Mouse (Mus musculus) c-Kit-positive CD71-negative TER-119-negative erythroid progenitor cells, embryonic 14.5 days (primary cell): ENCODE measurements around the gene Igsf8.
A peak's percentile ranks its signal among the peaks of the same experiment; 100 is the strongest.
"Not testable (repeated sequence)": the region's sequence is repeated elsewhere in the genome, so short reads cannot be mapped to it uniquely, and the experiment has no call there.

Experiments
- DNase-seq: peaks from one replicate; pipeline ENCODE4 v3.0.0-alpha.2; 2013; ENCODE audit warnings: low read depth

Igsf8 gene

DNA sequence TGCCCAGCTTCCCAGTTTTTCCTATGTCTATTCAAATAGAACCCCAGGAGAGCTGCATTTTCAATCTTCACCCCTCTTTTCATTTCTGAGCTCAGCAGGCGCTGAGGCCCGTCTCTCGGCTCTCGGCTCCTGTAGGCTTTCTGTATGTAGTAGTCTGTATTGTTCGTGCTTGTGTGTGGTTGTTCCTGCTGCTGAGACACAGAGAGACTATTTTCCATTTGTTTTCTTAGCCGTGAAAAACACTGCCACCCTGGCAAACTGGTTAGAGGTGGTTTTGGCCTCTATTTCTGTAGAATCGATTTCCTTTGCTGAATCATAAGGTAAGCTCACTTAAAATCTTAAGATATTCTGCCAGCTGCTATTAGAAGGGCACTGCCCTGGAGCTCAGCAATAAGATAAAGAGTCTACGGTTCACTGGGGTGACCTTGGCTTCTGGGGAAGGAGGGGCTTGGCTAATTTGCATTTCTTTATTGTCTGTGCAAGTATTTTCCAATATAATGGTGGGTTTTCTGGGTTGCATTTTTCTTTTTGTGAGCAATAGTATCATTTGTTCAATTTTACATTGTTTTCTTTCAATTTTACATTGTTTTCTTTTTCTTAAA, at the start of gene Igsf8:
Gene Igsf8, plus strand, starts transcription at position 165 of the 602 bp plus-strand sequence.
- no peak for DNase-seq

GRCm38 (mm10) chr1:172212776-172213175, 48.7 kb upstream of the Igsf8 start:
- DNase-seq: no peak

- DNase-seq: no peak
Observed at GRCm38 (mm10) chr1:172213771-172214170, 47.7 kb upstream of the Igsf8 start.

- DNase-seq: no peak
Observed at GRCm38 (mm10) chr1:172214748-172215147, 46.7 kb upstream of the Igsf8 start.

DNA sequence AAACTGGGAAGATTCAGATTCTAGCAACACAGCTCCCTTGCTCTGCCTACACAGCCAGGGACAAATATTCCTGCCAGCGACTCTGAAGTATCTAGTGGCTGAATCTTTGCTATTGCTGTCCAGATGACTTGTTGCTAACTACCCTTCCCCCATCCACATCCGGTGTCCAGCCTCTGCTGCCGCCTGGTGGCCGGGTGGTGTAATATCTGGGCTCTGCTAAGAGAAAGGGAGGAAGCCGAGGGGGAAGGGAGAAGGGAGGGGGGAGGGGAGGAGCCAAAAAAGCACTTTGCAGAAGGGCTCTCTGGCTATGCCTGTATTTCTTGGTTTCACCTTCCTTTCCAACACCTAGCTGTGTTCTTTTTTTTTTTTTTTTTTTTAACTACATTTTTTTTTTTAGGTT, 44.3 kb upstream of the Igsf8 start:
- DNase-seq: peak; percentile 77

DNA sequence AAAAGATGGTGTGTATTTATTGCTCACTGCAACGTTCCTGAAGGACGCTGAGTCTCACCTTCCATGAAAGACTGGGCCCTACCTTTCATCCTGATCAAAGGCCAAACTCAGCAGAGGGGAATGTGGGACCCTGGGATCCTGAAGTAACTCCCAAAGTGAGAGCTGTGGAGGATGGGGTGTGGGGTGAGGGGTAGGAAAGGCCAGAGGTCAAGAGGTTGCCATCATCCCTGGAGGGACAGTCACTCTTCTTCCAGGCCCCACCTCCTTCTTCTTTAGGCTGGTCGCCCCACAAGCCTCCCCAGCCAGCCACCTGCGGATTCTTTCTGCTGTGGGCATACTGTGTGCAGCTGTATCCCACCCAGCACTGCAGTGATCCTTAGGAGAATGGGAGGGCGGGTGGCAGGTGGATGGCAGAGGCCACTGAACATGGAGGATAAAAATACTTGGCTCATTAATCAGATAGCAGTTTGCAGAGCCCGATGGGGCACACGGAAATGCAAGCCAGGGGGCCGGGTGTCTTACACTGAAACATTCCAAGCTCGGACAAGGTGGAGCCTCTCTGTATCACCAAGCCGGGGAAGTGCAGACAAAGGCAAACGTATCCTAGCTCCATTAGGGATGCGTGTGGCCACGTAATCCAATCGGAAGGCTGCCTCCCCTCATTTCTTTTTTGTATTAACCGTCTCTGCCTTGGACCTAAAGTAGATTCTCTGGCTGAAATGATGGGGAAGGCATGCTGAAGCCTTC, 43.1 kb upstream of the Igsf8 start:
- no peak for DNase-seq

- no peak for DNase-seq
Observed at GRCm38 (mm10) chr1:172219451-172220406, 41.7 kb upstream of the Igsf8 start, which contains the start of gene Casq1. Gene Casq1 (minus strand): TSS chr1:172219868.

- DNase-seq: no peak
Observed at GRCm38 (mm10) chr1:172220414-172220813, 41.0 kb upstream of the Igsf8 start.

GRCm38 (mm10) chr1:172221297-172222063, 40.0 kb upstream of the Igsf8 start:
- no peak for DNase-seq

DNA sequence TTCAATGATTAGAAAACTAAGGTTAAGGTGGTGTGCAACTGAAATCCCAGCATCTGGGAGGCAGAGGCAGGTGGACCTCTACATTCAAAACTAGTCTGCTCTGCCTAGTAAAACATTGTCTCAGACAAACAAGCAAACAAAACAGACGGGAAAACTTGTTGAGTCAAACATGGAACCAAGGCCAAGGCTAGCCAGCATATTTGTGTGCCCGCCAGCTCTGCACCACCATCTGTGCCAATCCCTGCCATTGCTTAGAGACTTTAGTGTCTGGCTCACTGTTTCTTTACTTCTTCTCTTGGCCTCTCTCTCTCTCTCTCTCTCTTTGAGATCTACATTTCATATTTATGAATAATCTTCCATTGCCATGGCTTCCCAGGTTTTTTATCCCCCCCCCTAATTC, 33.2 kb upstream of the Igsf8 start:
- DNase-seq: no peak

- DNase-seq: no peak
Observed at GRCm38 (mm10) chr1:172229215-172229614, 32.2 kb upstream of the Igsf8 start.

GRCm38 (mm10) chr1:172240945-172241708, 20.3 kb upstream of the Igsf8 start:
- DNase-seq: no peak

GRCm38 (mm10) chr1:172242401-172242800, 19.0 kb upstream of the Igsf8 start:
- no peak for DNase-seq

DNA sequence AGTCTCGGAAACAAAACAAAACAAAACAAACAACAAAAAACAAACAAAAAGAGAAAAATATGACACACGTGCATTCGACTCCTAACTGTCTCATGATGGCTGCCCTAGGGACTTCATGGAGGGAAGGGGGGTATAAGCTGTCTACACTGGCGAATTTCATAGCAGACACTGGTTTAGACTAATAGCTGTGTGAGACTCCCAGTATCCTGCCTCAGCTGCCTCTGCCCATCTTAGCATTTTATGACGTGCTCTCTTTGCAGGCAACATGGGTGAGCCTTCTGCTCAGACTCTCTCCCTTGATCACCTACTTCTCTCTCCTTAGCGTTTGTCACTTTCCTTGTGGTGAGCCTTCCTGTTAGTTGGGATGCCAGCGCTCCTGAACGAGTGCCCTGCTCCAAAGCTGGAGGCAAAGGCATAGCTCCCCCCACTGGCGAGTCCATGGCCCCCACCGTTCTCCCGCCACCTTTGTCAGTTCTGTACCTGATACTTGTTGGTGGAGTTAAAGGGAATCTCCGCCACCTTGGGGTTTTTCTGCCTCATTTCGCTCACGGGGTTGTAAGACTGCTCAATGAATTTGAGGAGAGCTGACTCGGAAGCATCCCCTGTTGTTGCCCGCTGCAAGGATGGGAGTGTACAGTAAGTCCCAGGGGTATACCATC, 17.8 kb upstream of the Igsf8 start:
- DNase-seq: no peak

- DNase-seq: not testable (repeated sequence)
Observed at GRCm38 (mm10) chr1:172244645-172245044, 16.8 kb upstream of the Igsf8 start.

GRCm38 (mm10) chr1:172247216-172247615, 14.2 kb upstream of the Igsf8 start:
- no peak for DNase-seq

DNA sequence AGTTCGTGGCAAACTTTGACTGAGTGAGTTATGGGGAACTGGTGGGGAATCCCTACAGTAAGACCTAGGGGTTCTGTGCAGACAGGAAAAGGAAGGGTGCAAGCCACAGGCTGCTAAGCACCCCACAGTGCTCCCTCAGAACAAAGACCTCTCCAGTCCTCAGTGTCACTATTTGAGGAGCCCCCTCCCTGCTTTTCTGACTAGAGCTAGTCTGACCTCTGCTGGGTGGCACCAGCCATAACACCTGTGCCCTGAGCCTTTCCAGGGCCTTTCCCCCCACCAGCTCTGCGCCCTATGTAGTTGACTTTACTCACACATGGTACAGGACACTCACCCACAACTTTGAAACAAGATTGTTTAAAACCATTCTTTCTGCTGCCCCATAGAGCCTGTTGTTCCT, 13.8 kb upstream of the Igsf8 start:
- peak; percentile 10 for DNase-seq

DNA sequence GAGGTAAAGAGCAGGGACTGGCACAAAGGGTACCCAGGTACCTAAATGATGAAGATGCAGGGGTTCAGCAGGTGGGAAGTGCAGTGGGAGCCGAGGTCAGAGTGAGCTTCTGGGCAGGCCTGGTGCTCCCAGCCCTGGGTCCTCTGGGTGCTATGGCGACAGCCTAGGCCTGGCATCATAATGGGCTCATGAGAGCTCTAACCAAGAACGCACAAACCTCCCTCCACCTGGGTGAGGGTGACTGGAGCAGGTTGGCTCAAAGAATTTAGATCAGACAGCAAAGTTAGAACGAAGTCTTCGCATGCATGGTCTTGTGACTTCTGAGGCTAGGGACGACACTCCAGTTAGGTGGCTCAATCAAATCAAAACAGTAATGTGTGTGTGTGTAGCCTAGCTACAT, 3.1 kb upstream of the Igsf8 start, which contains the start of gene Atp1a4:
Gene Atp1a4, minus strand, starts transcription at position 101 of the 400 bp plus-strand sequence.
- DNase-seq: no peak

DNA sequence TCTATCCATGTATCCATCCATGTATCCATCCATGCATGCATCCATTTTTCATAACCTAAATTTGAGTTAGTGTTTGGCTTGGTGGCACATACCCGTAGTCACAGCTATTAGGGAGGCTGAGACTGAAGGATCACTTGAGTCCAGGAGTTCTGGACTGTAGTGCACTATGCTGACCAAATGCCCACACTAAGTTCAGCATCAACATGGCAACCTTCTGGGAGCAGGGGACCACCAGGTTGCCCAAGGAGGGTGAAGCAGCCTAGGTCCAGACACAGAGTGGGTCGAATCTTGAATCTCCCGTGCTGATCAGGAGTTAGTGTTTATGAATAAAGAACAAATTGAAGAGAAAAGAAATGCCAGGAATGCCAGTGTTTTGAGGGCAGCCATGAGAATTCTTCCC, 9.8 kb downstream of the Igsf8 start:
- DNase-seq: no peak

DNA sequence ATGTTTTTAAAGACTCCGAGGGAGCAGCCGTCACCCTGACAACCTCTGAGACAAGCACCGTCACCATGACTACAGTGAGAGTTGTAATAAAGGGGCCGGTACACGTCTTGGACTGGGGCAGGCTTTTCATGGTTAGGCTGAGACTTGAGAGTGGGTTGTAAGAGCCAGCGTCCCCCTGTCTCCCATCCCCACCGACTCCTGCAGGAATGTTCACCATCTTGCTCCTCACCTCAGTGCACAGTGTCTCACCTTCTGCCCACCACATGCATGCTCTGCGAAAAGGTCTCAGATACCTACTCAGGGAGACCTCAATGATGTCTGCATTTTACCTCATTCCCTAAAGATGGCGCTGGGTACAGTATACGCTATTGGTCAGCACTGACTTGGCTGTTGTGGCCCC, 10.3 kb downstream of the Igsf8 start:
- DNase-seq: no peak
